Mouse (Mus musculus): ENCODE results near the gene Fcrla.
"Not testable (repeated sequence)": the region's sequence is repeated elsewhere in the genome, so short reads cannot be mapped to it uniquely, and the experiment has no call there.

Fcrla gene

DNA sequence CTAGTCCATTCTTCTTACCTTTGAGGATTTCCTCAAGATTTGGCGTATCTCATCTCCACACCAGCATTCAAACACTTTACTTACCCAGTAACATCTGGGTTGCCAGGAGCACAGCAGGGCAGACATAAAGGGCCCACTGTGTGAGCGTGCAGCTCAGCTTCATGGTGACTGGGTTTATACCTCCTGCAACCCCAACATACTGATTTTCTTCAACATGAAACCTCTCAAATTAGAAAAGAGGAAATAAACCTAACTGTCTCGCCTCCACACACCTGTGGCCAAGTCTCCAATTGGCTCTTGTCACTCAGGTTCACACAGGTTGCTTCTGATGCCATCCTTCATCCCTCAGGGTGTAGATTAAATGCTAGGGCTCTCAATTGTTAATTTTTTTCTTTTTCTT, at the start of gene Fcrla:
TSS of gene Fcrla (minus strand) at position 206 of the 400 bp plus-strand sequence.
- no peak for DNase-seq

DNA sequence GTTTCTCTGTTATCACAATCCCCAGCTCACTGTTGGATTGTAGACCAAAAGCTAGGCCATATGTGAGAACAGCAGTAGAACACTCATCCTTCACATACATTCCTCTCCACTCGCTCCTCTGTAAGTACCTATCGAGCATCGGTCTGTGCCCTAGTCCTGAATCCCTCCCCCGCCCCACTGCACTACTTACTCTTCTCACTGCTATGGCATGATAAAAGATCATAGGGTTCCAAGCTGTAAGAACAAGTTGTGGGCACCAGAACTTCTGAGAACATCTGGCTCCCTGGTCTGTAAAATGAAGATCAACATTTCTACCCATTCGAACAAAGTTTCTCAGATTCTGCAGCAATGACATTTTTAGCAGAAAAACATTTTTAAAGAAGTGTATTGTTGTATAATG, 49.1 kb upstream of the Fcrla start, which contains the start of gene Fcgr2b:
TSS of gene Fcgr2b (minus strand) at position 101 of the 400 bp plus-strand sequence.
- no peak for DNase-seq

DNA sequence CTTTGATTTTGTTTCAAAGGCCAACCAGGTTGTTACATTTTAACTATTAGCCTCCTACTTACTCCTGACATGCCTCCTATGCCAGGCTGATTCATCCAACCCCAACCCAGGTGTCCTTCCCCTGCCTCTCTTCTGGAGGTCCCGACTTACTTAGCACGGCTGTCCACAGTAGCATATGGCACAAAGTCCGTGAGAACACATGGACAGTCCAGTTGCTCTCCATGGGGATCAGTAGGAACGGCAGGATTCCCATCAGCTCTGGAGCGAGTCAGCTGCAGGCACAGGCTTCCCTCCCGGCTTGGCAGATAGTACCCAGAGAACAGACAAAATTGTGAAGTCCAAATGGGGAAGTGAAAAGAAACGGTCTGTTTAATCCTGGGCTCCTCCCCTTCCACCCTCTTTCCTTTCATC, 48.4 kb upstream of the Fcrla start:
- DNase-seq: peak; percentile 36 to 42

DNA sequence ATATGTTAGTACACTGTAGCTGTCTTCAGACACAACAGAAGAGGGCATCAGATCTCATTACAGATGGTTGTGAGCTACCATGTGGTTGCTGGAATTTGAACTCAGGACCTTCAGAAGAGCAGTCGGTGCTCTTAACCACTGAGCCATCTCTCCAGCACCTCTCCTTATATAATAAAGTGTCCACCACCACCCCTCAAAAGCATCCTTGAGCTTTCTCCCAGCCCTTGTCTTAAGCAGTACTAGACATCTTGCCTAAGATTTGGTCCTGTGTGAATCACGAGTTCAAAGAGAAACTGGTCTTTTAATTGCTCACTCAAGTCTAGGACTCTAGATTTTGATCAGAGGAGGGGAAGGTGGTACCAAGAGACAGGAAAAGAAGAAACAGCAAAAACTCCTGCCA, 48.0 kb upstream of the Fcrla start:
- not testable (repeated sequence) for DNase-seq

DNA sequence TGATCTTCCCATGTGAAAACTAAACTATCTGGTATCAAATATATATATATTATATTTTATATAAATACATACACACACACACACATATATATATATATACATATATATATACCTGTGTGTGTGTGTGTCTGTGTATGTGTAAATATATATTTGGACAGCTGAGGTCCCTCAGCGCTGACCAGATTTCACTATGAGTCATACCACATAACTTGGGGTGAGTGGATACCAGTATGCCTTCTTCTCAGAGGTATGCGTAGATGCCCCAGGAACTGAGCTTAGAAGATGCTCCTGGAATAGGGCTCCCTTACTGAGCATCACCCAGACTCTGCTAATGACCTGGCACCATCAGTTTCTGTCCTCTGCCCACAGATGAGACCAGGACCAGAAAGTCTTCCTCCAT, 47.4 kb upstream of the Fcrla start:
- DNase-seq: no peak

DNA sequence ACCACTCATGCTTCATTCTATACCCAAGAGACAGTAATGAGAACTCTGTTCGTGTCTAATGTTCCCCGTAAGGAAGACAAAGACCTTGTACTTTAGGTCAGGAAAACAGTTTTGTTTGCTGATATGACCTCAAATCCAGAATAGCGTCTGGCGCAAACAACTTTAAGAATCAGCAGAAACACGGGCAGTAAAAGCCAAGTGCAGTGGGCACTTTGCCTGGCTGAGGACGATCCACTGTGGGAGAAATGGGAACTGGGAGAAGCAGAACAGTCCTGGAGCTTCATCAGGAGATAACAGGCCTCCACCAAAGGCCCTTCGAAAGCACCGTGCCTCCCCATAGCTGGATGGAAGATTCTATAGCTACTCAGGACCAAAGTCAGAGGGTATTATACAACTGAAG, 46.8 kb upstream of the Fcrla start:
- DNase-seq: no peak

DNA sequence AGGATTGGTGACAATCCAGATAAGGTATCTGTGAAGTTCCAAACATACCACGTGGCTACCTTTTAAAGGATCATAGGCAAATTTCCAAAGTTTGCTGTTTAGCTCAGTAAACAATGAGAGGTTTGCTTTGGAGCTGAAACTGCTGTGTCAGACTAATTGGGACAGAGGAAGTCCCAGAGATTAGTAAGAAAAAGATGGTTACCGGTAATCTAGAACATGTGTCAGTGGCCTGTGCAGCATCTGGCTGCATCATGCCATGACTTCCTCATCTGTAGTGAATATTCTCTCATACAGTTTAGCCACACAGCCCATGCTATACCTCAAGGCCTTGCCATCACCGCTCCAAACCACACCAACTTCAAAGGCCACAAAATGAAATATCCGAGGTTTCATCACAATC, 45.6 kb upstream of the Fcrla start:
- DNase-seq: no peak

DNA sequence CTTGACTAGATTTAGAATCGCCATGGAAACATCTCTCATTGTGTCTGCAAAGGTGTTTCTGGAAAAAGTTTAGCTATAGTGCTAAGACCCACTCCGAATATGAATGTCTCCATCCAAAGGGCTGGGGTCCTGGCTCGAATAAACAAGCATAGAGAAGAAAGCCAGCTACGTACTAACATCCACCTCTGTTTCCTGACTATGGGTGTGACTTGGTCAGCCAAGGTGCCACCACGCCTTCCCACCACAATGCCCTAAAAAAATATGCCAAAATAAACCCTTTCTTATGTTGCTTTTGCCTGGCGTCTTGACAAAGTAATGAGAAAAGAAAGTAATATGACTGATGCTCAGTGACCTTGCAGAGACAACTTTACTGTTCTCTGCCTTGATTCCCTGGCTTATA, 45.1 kb upstream of the Fcrla start:
- DNase-seq: no peak

DNA sequence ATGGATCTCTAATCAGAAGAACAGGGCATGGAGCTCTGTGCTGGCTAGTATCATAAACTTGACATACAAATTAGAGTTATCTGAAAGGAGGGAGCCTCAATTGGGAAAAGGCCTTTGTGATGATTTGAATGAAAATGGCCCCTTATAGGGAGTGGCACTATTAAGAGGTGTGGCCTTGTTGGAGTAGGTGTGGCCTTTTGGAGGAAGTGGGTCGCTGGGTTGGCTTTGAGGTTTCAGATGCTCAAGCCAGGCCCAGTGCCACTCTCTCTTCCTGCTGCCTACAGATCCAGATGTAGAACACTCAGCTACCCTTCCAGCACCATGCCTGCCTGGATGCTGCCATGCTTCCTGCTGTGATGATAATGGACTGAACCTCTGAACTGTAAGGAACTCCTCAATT, 41.2 kb upstream of the Fcrla start:
- DNase-seq: no peak

DNA sequence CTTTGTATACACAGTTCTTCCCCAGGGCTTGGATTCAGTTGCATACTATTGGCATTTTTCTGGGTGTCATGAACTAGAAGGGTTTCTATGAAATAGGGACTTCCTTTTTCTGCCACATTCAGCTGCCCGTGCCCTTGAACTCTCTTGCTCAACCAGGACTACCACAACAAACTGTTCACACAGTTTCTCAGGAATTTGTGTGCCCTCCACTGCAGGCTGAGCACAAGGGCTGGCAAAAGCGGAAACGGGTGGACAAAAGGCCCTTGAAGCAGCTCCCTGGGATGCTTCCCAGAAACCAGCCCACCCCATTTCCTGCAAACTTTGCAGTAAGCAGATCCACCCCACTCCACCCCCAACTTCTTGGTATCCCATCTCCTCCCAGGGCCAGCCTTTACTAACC, 40.2 kb upstream of the Fcrla start:
- DNase-seq: no peak

DNA sequence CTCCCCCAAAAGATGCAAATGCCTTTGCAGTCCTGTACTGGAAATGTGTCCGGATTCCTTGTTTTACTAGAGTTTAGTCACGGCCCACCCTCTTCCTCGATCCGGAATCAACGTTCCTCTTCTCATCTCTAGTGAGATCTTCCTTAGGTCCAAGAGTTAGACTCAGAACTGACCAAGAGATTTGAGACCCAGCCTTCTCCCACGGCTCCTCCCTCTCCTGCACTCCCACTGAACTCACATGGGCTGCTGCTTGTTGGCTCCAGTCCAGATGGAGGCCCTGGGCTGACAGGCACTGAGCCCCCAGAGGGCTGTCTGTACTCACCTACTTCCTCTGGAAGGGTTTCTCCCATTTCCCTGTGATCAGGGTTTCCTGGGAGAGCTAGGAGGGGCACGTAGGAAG, 35.7 kb upstream of the Fcrla start:
- peak in 1 of 2 experiments; percentile 12 for DNase-seq

DNA sequence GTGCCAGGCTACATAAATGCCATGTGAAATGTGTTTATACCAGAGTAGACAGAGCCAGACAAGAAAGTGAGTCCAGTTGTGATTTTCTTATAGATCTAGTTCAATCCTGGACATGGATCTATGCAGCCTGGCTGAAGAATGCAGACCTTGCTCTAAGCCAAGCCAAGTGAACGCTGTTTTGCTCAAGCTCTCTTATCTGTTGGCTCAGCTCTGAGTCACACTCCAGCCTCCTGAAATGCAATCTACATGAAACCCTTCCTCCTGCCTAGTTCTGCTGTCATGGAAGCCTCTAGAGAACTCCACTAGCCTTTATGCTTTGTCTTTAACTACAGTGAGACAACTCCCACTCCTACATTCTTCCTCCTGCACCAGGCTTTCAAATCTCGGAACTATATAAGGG, 34.9 kb upstream of the Fcrla start:
- no peak for DNase-seq

DNA sequence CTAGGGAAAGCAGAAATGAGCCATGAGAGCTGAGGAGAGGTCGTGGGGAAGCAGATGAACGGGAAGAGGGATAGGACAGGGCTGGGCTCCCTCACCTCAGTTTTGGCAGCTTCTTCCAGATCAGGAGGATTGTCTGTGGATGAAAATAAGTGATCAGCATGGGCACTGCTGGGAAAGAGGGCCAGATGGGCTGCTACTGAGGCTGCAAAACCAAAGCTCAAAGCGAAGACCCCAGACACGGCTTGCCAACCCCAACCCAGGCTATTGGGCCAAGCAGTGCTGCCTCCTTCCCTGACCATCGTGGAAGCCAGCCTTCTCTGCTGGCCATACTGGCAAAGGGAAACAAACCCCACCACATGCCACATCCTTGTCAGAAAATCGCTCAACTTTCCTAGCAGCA, 33.7 kb upstream of the Fcrla start:
- DNase-seq: peak; percentile 65 to 78

DNA sequence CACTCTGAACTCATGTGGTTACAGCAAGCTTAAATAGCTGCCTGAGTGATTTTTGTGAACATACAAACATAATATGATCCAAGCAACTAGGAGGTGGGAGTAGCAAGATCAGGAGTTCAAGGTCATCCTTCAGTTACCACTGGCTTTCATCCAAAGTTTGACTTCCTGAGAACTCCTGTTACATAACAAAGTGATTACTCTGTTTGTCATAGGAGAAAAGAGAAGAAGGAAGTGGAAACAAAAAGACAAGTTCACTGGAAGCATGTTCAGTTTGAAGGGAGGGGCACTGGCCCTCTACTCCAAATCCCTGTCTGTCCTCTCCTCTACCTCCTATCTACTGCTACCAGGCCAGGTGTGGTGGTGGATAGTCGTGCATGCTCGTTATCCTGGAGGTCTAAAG, 32.4 kb upstream of the Fcrla start:
- no peak for DNase-seq

DNA sequence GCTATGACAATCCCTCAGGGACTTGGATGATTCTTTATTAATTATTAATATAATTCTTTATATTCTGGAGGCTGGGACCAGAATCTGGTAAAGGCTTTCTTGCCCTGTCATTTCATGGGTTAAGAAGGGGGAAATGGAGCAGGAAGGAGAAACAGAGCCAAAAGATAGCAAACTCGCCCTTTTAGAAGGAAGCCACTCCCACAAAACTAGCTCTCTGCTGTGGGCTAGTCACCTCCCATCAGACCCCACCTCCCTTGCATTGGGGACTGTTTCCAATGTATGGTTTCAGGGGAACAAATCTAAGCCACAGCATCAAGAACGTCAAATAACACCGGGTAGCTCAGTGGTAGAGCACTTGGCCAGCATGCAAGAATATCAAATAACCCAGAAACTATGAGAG, 30.8 kb upstream of the Fcrla start:
- DNase-seq: no peak

DNA sequence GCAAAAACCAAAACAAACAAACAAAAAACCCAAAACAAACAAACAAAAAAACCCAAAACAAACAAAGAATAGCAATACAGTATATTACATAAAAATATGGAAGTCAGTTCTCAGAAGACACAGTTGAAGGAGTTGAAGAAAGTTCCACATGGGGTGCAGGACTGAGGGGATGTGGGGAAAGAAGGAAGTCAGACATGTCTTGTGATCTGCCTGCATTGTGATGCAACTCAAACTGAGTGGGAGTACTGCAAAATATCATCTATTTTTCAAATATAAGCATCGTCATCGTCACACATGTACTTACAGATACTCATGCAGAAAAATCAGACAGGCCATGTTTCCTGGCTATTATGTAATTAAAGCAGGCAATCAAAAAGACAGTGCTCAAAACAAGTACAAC, 25.8 kb upstream of the Fcrla start:
- DNase-seq: no peak

DNA sequence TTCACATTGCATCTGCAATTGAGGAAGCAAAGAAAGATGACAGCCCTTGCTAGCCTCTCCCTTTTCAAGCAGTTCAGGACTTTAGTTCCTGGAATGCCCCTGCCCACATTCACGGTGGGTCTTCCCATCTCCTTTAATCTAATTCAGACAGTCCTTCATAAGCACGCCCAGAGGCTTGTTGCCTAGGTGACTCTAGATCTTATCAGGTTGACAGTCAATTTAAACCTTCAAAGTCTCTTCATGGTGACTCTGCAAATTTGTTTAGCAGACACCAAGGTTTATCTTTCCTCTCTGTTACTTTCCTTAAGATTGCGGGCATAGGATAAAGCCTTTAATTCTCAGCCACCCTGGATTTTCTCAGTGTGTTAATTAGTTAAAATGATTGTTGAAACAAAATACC, 23.4 kb upstream of the Fcrla start:
- DNase-seq: no peak

DNA sequence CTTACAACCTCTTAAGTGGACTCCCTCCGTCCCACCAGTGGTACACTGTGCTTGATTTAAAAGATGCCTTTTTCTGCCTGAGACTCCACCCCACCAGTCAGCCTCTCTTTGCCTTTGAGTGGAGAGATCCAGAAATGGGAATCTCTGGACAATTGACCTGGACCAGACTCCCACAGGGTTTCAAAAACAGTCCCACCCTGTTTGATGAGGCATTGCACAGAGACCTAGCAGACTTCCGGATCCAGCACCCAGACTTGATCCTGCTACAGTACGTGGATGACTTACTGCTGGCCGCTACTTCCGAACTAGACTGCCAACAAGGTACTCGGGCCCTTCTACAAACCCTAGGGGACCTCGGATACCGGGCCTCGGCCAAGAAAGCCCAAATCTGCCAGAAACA, 17.5 kb upstream of the Fcrla start:
- not testable (repeated sequence) for DNase-seq

DNA sequence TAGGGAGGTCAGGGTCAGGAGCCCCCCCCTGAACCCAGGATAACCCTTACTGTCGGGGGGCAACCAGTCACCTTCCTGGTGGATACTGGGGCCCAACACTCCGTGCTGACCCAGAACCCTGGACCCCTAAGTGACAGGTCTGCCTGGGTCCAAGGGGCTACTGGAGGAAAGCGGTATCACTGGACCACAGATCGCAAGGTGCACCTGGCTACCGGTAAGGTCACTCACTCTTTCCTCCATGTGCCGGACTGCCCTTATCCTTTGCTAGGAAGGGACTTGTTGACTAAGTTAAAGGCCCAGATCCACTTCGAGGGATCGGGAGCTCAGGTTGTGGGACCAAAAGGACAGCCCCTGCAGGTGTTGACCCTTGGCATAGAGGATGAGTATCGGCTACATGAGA, 16.8 kb upstream of the Fcrla start:
- DNase-seq: not testable (repeated sequence)

DNA sequence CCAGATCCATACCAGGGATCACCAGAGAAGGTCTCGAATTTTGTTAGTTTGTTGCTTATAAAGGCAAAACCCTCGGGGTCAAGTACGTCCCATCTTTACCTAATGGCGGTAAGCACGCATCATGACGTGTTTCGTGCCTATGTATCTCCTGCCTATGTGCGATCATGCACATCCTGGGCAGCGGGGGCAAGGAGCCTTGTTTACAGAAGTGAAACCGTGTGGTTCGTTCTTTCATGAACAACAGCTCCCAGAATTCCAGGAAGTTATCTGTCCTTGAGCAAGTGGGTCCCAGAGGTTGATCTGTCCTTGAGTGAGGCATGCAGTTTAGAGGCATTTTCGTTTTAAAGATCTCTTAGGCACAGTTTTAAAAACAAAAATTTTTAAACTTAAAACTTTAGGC, 11.9 kb upstream of the Fcrla start:
- no peak for DNase-seq

DNA sequence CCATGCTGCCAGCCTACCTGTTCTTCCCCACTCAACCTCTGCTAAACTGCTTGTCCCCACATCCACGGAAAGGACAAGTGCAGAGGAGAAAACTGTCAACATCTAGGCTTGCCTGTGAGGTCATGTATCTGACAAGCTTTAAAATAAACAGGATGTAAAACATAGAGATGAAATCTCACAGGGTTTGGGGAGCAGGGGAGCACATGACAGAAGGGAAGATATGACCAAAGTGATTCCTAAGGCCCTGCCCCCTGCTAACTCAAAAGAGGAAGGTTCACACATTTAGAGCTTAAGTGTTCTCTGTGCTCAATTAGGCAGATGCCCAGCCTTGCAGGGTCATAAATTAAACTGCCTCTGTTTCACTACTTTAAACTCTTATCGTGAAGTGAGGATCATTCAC, 7.0 kb upstream of the Fcrla start:
- DNase-seq: no peak

DNA sequence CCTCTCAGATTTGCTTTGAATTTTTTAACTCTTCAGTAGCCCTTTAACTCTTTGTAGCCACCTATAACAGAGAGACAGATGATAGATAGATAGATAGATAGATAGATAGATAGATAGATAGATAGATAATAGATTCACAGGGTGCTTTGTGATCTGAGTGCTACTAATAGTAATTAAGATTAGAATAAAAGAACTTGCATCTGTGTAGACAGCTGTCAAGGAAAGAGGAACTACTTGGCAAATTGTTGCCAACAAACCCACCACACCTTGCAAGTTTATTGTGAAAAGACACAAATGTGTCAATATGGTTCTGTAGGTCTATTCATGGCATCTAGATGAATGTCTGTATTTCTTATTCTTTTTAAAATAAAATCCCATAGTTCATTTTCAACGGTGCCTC, 6.6 kb upstream of the Fcrla start:
- no peak for DNase-seq

DNA sequence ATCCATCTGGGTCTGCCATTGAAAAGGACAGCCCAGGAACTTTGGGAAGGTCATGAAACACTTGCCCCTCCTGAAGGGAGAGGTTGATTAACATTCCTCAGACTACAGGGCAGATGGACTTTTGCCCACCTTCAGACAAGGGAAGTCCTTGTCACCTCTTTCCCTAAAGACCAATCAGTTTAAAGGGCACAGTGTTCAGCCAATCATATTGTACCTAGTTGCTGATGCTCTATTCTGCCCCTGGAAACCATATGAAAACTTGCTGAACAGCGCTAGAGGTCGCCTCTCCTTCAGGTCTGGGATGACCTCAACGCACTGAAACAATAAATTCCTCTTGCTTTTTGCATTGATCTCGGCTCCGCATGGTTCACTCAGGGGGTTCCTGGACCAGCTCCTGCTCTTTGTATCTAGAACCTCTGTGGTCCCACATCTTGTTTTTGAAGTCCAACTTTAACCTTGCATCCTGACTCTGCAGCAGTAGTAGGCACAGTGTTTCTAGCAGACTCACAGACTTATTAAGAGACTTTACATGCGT, 6.1 kb upstream of the Fcrla start:
- DNase-seq: no peak

DNA sequence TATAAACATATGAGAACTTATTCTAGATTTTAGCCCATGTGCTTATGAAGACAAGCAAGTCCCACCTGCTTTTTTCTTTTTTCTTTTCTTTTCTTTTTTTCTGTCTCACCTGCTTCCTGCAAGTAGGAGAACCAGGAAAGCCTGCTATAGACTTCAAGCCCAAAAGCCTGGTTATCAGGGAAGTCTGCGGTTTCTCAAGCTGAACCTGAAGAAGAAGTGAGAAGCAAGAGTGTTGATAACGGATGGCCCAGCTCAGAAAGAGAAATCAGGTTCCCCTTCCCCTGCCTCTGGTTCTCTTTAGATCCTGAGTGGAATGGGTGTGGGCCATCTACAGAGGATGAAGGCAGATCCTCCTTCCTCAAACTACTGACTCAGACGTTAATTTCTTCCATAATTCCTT, 4.7 kb upstream of the Fcrla start:
- DNase-seq: no peak

DNA sequence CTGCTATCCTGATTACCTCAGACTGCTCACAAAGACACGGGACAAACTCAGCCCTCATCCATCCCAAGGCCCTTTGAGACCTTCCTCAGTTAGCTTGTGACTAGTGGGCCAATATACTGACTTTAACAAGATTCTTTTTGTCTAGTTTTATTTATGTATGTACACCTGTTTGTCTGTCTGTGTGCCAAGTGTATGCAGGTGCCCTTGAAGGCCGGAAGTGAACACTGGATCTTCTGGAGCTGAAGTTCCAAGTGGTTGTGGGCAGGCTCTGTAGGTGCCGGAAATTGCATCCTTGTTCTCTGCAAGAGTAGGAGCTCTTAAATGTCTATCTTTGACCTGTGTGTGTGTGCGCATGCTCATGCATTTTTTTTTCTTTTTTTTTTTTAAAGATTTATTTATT, 1.9 kb upstream of the Fcrla start:
- no peak for DNase-seq

DNA sequence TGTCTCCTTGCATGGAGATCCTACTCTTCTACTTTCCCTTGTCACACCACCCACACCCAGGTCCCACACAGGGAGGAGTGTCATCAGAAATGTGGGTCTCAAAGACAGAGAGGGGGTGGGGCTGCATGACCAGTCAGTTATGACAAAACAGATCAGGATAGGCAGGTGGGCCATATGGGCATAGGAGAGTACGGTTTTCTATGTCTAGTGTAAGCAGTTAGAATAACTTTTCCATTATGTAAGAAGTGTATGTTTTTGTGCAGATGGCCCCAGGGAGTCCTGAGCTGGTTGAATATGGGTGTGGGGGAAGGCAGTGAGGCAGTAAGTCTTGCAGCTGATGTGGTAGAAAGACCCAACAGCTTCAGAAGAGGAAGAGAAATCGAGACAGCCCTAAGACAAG, 1.1 kb upstream of the Fcrla start:
- DNase-seq: no peak
